Mouse (Mus musculus) small intestine, adult 2 months (tissue): ENCODE measurements around the gene Gpr18.

Experiments
- CTCF ChIP-seq: fragments of 200-500 bp; IDR thresholded peaks from 2 replicates; pipeline ENCODE4 v1.5.1; 2012; ENCODE audit warnings: low read depth, mild to moderate bottlenecking, control low read depth, inconsistent platforms, low read length, moderate library complexity, mixed read lengths; ENCODE audit not compliant: insufficient replicate concordance, insufficient read length; ENCODE audit errors: extremely low read depth
- POLR2A ChIP-seq: fragments of 200-500 bp; IDR thresholded peaks from 2 replicates; pipeline ENCODE4 v1.6.1; 2012; ENCODE audit warnings: low read depth, mild to moderate bottlenecking, control low read depth, inconsistent platforms, low read length, moderate library complexity

- TF ChIP-seq CTCF: no peak
- no peak for TF ChIP-seq POLR2A
Observed at GRCm38 (mm10) chr14:121898509-121898908, 17.1 kb downstream of the Gpr18 start.
